Mouse (Mus musculus) heart, adult 2 months (tissue): Measurements from ENCODE around the gene Chst5. TPM values are rescaled to one million over a fixed set of nuclear protein-coding genes. Genes with fewer than 3 reads are reported as not detected.

Source experiments
- DNase-seq, 2 experiments: peaks; one replicate each; pipeline ENCODE4 v3.0.0; 2021
- H3K27ac ChIP-seq: fragments of 200-600 bp; 2 replicates; pipeline ENCODE4 v1.8.1; 2022
- H3K27me3 ChIP-seq: fragments of 200-500 bp; 2 replicates; pipeline ENCODE4 v1.6.1; 2012; ENCODE audit warnings: mild to moderate bottlenecking, low read length, inconsistent platforms, mixed read lengths; ENCODE audit not compliant: control insufficient read depth, insufficient read depth
- H3K36me3 ChIP-seq: fragments of 200-500 bp; 2 replicates; pipeline ENCODE4 v1.6.1; 2012; ENCODE audit warnings: low read length, inconsistent platforms; ENCODE audit not compliant: control insufficient read depth, insufficient read depth
- H3K4me1 ChIP-seq: fragments of 200-500 bp; 2 replicates; pipeline ENCODE4 v1.6.1; 2011; ENCODE audit warnings: low read length; ENCODE audit not compliant: control insufficient read depth, insufficient read depth
- H3K4me3 ChIP-seq: fragments of 200-600 bp; 2 replicates; pipeline ENCODE4 v1.8.1; 2022
- H3K79me2 ChIP-seq: fragments of 200-500 bp; replicated peaks from 2 replicates; pipeline ENCODE4 v1.6.1; 2012; ENCODE audit warnings: mild to moderate bottlenecking, inconsistent platforms, low read length, moderate library complexity, mixed read lengths; ENCODE audit not compliant: control insufficient read depth, insufficient read depth
- H3K9ac ChIP-seq: fragments of 200-500 bp; 2 replicates; pipeline ENCODE4 v1.6.1; 2012; ENCODE audit warnings: low read depth, mild to moderate bottlenecking, control low read depth, inconsistent platforms, low read length, mixed read lengths
- CTCF ChIP-seq: fragments of 200-600 bp; IDR thresholded peaks from 2 replicates; pipeline ENCODE4 v1.8.1; 2022; ENCODE audit warnings: antibody characterized with exemption, mild to moderate bottlenecking, moderate library complexity
- EP300 ChIP-seq: fragments of 200-500 bp; IDR thresholded peaks from 2 replicates; pipeline ENCODE4 v1.6.1; 2011; ENCODE audit warnings: low read depth, low read length, control low read depth; ENCODE audit not compliant: insufficient read depth
- POLR2A ChIP-seq: fragments of 200-500 bp; IDR thresholded peaks from 2 replicates; pipeline ENCODE4 v1.6.1; 2011; ENCODE audit warnings: mild to moderate bottlenecking, low read depth, low read length, control low read depth; ENCODE audit not compliant: insufficient read depth
- WGBS: fragments of 180-500 bp; shearing (Covaris S2); methylation state at CpG from one replicate; pipeline ENCODE4 v1.1.7; 2018; 5-methylcytosine and 5-hydroxymethylcytosine counted together
- intact Hi-C: fragments of 180-260 bp; cut with DNase I; formaldehyde crosslinking; loops from one replicate; pipeline ENCODE4 v1.15.1; 2025
- polyA plus RNA-seq: library from polyadenylated mRNA; depleted of rRNA; stranded (reverse); fragments of >200 nt; gene quantifications from 2 replicates; pipeline ENCODE4 v1.2.3, GENCODE M21; 2012
- total RNA-seq, 2 experiments: library from RNA; stranded (reverse); gene quantifications; 2 replicates each; pipeline ENCODE4 v1.2.3; 2021

Gene Chst5
- total and polyA plus RNA-seq, 3 experiments = not detected

DNA sequence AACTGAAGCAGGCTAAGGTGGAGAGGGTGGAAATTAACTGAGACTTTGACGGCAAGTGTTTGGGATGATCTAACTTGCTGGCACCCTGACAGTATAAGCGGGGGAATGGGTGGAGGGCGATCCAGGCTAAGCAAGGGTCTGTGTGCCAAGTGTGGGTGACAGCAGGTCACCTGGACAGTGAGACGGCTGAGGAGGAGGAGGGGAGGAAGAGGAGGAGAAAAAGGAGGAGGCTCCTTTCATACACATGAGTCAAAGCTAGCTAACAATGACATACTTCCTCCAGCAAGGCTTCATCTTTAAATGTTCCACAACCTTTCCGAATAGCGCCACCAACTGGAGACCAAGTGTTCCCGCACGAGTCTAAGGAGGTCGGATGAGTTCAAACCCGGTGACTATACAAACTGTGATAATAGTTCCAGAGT, 13.1 kb upstream of the Chst5 start:
- 7% methylated on average over 10 of the region's 10 CpGs for WGBS
- intact Hi-C loops = loop anchor here (5.0 kb wide), 1 partner anchor 41 kb away; no protein-coding TSS in a partner anchor

GRCm38 (mm10) chr8:111920971-111921370, 10.7 kb upstream of the Chst5 start:
- 79% methylated on average over 4 of the region's 4 CpGs for WGBS
- Histone ChIP-seq H3K4me1 (0 out of 2 replicates have a peak, but pooled peaks cover 2% of the 10 kb centered on the region), H3K27ac (no peak overlapping the region), H3K27me3 (no peaks in the 10 kb centered on the region), H3K9ac (no peak overlapping the region), H3K4me3 (no peak overlapping the region), H3K36me3 (no peaks in the 10 kb centered on the region), H3K79me2 (no peaks in the 10 kb centered on the region)
- TF ChIP-seq EP300 (no peak), CTCF (no peak), POLR2A (no peak)
- intact Hi-C loops = loop anchor here (5.0 kb wide), 1 partner anchor 39 kb away; no protein-coding TSS in a partner anchor
- no peak for DNase-seq

More for the DNA sequence above, 13.1 kb upstream of the Chst5 start:
- H3K36me3 ChIP-seq = no peaks in the 10 kb centered on the region
- H3K4me3 ChIP-seq = 0 out of 2 replicates have a peak overlapping the region, but pooled peaks have one; percentile 33
- DNase-seq = peak; percentile 48 to 49
- H3K9ac ChIP-seq = peak overlapping the region; percentile 53
- H3K27me3 ChIP-seq = no peaks in the 10 kb centered on the region
- 0 out of 2 replicates have a peak, but pooled peaks cover 2% of the 10 kb centered on the region for H3K4me1 ChIP-seq
- H3K79me2 ChIP-seq = no peaks in the 10 kb centered on the region
- peak; percentile 80 for TF ChIP-seq CTCF
- no peak for TF ChIP-seq POLR2A
- 0 out of 2 replicates have a peak, but pooled peaks have one; percentile 50 for TF ChIP-seq EP300
- no peak overlapping the region for H3K27ac ChIP-seq

- no peak overlapping the region for H3K9ac ChIP-seq
- H3K27ac ChIP-seq = no peak overlapping the region
- TF ChIP-seq POLR2A (no peak), CTCF (peak; percentile 35)
- no peaks in the 10 kb centered on the region for H3K27me3 ChIP-seq
- no peak overlapping the region for H3K4me3 ChIP-seq
- no peaks in the 10 kb centered on the region for H3K36me3 ChIP-seq
- DNase-seq = no peak
- H3K79me2 ChIP-seq = no peaks in the 10 kb centered on the region
- 0 out of 2 replicates have a peak, but pooled peaks cover 2% of the 10 kb centered on the region for H3K4me1 ChIP-seq
- 86% methylated on average over 2 of the region's 2 CpGs for WGBS
- intact Hi-C loops = loop anchor here (5.0 kb wide), 1 partner anchor 37 kb away; no protein-coding TSS in a partner anchor
These were observed 9.4 kb upstream of the Chst5 start for GRCm38 (mm10) chr8:111919663-111920062.

GRCm38 (mm10) chr8:111912860-111913432, 2.7 kb upstream of the Chst5 start:
- no peak for TF ChIP-seq POLR2A
- peak; percentile 46 for TF ChIP-seq CTCF
- no peak overlapping the region for H3K27ac ChIP-seq
- H3K4me1 ChIP-seq = no peaks in the 10 kb centered on the region
- intact Hi-C loops = no loop called here
- no peak overlapping the region for H3K9ac ChIP-seq
- H3K27me3 ChIP-seq = peaks cover 6% of the 10 kb centered on the region
- H3K36me3 ChIP-seq = no peaks in the 10 kb centered on the region
- H3K4me3 ChIP-seq = no peak overlapping the region
- WGBS = 57% methylated on average over 12 of the region's 12 CpGs
- no peak for DNase-seq
- no peaks in the 10 kb centered on the region for H3K79me2 ChIP-seq

- intact Hi-C loops = no loop called here
- TF ChIP-seq POLR2A (no peak), CTCF (no peak), EP300 (no peak)
These were observed 1.3 kb upstream of the Chst5 start for GRCm38 (mm10) chr8:111911572-111911971.

GRCm38 (mm10) chr8:111905500-111906121, 4.6 kb downstream of the Chst5 start:
- Histone ChIP-seq H3K9ac (no peak overlapping the region), H3K4me3 (no peak overlapping the region), H3K4me1 (no peaks in the 10 kb centered on the region), H3K27me3 (peaks cover 5% of the 10 kb centered on the region), H3K27ac (no peak overlapping the region), H3K79me2 (no peaks in the 10 kb centered on the region), H3K36me3 (no peaks in the 10 kb centered on the region)
- TF ChIP-seq CTCF (no peak), EP300 (no peak), POLR2A (no peak)
- DNase-seq = no peak
- 42% methylated on average over 7 of the region's 8 CpGs for WGBS
- intact Hi-C loops = no loop called here

More at GRCm38 (mm10) chr8:111911572-111911971, 1.3 kb upstream of the Chst5 start:
- H3K4me1 ChIP-seq = no peaks in the 10 kb centered on the region
- no peaks in the 10 kb centered on the region for H3K36me3 ChIP-seq
- no peak overlapping the region for H3K27ac ChIP-seq
- no peak overlapping the region for H3K9ac ChIP-seq
- no peaks in the 10 kb centered on the region for H3K79me2 ChIP-seq
- no peak overlapping the region for H3K4me3 ChIP-seq
- WGBS = 63% methylated on average over 7 of the region's 7 CpGs
- no peak for DNase-seq
- peaks cover 6% of the 10 kb centered on the region for H3K27me3 ChIP-seq
